Mouse (Mus musculus) brain, embryonic 14.5 days (tissue): ENCODE measurements around the gene Gpc3. TPM values are rescaled to one million over a fixed set of nuclear protein-coding genes. Genes with fewer than 3 reads are reported as not detected.
A peak's percentile ranks its signal among the peaks of the same experiment; 100 is the strongest.
"Not testable (repeated sequence)": the region's sequence is repeated elsewhere in the genome, so short reads cannot be mapped to it uniquely, and the experiment has no call there.

Experiments
- DNase-seq: peaks from one replicate; pipeline ENCODE4 v3.0.0-alpha.2; 2011; ENCODE audit warnings: low read depth
- CTCF ChIP-seq: fragments of 200-500 bp; IDR thresholded peaks from 2 replicates; pipeline ENCODE4 v1.5.1; 2012; ENCODE audit warnings: inconsistent platforms, mild to moderate bottlenecking, moderate library complexity, borderline replicate concordance; ENCODE audit not compliant: insufficient read depth, insufficient read length; ENCODE audit errors: extremely low read depth
- POLR2A ChIP-seq: fragments of 200-500 bp; IDR thresholded peaks from 2 replicates; pipeline ENCODE4 v1.6.1; 2012; ENCODE audit warnings: mild to moderate bottlenecking, inconsistent platforms, borderline replicate concordance; ENCODE audit not compliant: poor library complexity, insufficient read depth, insufficient read length, severe bottlenecking; ENCODE audit errors: extremely low read depth
- polyA plus RNA-seq: library from polyadenylated mRNA; depleted of rRNA; stranded (reverse); fragments of >200 nt; gene quantifications from 2 replicates; pipeline ENCODE4 v1.2.3, GENCODE M21; 2012

The Gpc3 gene
- polyA plus RNA-seq, 1 experiment: 71.1 TPM

DNA sequence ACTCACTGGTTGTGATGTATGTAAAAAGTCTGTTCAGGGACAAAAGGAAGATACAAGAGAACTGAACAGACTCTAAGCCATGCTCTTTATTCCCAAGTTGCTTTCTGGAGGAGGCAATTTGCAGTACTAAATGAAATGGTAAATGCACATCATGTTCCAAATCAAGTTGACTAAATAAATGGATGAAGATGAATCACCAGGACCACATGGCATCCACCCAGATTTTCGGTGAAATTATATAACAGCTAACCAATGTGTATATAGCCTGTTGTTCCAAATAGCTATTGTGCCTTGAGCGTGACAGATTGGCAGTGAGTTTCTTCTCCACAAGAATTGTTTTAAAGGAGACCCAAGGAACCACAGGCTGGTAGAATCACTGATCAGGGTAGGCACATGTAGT, 302.8 kb downstream of the Gpc3 start:
- TF ChIP-seq CTCF: no peak
- no peak for TF ChIP-seq POLR2A
- DNase-seq: no peak

DNA sequence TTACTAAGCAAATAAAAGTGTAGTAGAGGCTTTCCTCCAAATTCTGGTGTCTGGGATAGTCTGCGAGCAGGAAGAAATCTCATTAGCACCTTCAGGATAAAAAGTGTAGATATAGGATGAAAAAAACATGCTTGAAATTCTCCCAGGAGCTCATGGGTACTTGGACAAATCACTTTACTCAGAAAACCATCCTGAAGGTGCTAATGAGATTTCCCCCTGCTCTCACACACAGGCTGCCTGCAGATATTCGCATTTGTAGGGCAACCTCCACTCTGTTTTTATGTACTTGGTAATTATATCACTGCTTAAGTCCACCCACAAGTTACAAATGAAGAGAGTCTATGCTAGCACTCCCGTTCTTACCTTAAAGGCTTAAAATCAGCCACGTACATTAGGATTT, 308.5 kb downstream of the Gpc3 start:
- TF ChIP-seq POLR2A (no peak), CTCF (no peak)
- DNase-seq: peak; percentile 51

DNA sequence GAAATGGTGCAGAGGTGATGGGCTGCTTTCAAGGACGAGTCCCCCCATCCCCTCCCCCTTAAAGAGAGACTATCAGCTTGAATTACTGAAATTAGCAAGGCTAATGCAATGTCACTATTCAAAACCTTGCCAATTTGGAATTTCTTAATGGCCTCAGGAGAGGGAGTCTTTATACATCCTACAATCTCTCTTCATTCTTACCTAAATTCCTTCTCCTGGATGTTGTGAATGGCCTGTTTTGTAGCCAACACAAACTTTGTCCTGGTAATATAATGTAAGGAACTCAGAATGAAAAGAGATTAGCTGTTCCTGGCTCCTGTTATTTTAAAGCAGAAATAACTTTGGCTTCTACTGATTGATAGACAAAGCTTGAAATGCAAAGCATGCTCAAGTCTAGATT, 325.0 kb downstream of the Gpc3 start:
- no peak for TF ChIP-seq CTCF
- TF ChIP-seq POLR2A: no peak
- DNase-seq: peak; percentile 80

DNA sequence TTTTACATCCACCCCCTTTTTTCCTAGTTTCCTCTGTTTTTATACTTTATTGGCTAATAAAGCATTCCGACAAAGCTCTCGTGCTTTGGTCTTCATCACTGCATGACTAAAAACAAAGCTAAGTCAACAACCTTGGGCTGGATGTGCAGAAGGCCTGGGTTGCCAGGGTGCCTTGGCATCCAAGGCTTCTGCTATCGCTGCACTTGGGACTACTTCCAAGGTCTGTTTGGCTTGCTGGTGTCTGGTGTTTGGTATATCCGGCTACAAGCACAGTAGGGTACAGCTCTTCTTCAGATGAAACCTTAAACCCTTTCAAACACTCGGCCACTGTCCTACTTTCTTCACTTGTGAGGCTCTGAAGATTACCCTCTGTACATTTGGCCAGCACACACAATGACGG, 325.8 kb downstream of the Gpc3 start:
- peak; percentile 57 for DNase-seq
- no peak for TF ChIP-seq CTCF
- TF ChIP-seq POLR2A: no peak

DNA sequence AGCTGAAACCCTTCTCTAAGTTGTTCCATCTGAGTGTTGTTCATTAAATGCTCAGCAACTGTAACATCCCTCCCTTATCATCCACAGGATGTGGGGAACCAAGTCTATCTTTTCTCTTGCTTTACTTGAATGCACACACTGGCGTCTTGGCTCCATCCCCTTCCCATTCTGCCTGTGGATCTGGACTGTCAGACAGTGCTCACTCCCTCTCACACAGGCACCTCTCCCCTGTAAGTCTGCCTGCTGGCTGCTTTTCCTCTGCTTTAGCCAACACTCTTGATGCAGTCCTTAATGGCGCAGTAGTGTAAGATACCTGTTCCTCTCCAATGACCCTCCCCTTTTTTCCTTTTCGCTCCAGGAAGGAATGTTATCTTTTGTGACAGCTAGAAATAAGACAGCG, 331.7 kb downstream of the Gpc3 start:
- TF ChIP-seq POLR2A (no peak), CTCF (no peak)
- DNase-seq: no peak

DNA sequence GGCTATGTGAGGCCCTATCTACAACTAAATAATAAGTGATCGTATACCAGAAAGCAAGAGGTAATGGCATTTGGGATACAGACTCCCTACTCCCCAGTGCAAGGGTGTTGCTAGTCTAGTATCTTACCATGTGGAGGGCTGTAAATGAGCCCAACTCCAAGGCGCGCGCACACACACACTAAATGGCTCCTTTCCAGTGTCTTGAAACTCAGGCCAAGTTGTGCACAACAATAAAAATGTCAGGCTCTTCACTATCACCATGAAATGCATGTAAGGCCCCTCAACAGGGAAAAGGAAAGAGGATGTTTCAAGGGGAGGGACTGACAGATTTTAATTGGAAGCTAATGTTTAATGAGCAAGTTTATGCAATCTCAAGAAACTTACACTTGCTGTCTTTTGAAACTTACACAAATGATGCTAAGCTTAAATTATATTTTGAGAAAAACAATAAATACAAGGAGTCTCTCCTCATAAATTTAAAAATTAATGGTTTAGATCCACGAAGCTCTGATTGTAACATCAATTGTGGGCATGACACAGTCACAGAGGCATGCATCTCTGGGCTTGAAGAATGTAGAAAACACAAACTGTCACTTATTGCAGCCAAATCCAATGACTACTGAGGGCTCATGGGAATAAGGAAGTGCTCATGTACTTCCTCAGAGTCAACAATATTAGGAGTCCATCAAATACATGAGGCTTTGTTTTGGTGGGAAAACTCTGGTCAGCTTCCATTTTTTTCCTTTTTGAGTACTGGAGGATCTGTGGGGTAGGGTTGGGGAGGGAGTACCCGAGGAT, 332.4 kb downstream of the Gpc3 start:
- TF ChIP-seq CTCF (no peak), POLR2A (no peak)
- peak; percentile 57 for DNase-seq

DNA sequence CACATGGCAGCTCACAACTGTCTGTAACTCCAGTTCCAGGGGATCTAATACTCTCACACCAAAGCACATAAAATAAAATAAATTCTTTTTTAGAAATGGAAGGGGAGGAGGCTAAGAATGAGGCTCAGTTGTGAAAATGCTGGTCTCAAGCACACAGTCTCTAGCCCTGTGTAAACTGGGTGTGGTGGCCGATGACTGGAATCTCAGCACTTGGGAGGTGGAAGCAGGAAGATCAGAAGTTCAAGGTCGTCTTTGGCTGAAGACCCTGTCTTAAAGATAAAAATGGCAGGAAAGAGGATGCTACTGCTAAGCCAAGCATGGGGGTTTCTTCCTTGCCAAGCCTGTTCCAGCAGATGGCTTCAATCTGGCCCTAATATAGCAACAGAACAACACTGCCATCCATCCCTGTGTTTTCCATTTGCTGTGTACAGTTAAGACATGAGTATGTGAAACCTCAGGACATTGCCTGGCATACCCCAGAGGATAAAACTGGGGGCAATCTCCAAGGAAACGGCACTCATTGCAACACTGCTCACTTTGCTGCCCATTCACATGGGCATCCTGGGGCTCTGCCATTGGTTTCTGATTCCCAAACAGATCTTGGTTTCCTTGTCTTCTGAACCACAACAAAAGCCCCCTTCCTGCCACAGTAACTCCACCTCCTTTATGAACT, 334.9 kb downstream of the Gpc3 start:
- no peak for TF ChIP-seq POLR2A
- TF ChIP-seq CTCF: no peak
- DNase-seq: peak; percentile 67

DNA sequence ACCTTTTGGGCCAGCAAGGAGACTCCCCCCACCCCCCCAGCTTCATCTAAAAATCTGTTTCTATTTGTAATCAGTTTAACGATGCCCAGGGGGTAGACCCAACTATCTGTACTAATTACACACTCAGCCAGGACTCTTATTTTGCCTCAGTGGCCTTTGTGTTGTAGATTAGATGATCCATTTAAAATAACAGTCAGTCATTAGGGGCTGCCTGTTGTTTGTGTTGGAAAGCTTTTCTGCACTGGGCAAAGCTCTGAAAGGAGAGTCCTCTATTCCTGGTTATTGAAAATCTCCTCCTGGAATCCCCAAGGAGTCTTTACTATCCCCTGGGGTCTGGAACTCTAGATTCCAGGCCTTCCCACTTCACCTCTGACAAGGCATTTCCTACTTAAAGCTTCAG, 336.2 kb downstream of the Gpc3 start:
- DNase-seq: peak; percentile 56
- no peak for TF ChIP-seq POLR2A
- no peak for TF ChIP-seq CTCF

DNA sequence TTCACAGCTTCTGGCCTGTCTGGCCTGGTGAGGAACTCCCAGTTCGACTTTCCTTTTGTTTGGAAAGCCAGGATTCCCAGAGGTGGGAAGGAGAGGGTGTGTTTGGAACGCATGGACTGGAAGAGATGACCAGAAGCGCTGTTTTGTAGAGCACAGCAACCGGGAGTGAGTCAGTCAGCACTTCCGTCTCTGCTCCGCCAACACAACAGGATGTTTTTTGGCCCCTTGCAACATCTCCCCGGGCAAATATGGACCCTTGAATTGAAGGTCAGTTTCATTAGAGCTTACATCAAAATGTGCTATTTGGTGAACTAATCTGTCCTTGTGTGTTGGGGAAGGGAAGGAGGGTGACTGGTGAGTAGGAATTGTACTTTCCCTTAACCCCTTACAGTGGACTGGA, 340.7 kb downstream of the Gpc3 start:
- TF ChIP-seq CTCF (no peak), POLR2A (no peak)
- no peak for DNase-seq

DNA sequence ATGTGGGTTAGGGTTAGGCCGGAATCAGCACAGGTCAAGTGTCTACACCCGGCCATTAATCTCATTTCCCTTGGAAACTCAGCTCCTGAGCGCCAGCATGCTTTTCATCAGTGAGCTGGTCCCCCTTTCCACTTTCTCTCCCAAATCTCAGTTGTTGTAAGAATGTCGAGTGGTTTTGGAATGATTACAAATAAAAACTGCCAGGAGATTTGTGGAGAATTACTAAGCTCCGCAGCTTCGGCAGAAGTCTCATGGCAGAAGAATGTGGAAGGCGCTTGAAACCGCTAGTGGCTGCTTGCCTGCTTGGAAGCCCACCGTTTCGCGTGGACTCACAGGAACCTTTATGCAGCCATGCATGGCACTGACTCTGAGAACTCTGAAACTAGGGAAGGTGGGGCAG, 351.8 kb downstream of the Gpc3 start:
- TF ChIP-seq POLR2A (no peak), CTCF (no peak)
- peak; percentile 41 for DNase-seq

DNA sequence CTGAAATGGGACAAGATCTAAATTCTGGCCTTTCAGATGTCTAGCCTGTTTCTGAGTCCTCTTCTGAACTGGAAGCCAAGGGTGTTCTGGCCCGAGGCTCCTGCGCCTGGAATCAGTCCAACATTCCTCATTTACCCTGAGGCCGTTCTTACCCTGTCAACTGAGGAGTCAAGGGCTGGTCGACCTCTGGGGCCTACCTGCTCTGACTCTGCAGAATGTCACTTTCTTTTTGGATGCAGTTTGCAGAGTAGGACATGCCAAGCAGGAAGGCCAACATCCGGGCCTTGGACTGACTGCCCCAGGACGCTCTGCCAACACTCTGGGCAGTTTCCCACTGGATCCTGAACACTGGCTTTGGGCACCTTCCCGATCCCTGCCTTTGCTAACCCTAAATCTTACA, 352.2 kb downstream of the Gpc3 start:
- DNase-seq: no peak
- TF ChIP-seq CTCF (no peak), POLR2A (no peak)

DNA sequence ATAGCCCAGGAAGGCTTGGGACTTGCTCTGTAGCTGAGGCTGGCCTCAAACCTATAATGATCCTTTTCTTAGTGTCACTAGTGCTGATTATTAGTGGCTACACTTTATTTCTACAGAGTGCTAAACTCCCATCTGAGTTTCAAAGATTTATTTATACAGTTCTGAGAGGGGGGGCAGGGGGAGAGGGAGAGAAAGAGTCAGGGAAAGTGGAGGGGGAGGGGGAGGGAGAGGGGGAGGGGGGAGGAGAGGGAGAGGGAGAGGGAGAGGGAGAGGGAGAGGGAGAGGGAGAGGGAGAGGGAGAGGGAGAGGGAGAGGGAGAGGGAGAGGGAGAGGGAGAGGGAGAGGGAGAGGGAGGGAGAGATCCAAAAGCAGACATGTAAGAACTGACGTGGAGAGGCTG, 354.0 kb downstream of the Gpc3 start:
- not testable (repeated sequence) for DNase-seq

DNA sequence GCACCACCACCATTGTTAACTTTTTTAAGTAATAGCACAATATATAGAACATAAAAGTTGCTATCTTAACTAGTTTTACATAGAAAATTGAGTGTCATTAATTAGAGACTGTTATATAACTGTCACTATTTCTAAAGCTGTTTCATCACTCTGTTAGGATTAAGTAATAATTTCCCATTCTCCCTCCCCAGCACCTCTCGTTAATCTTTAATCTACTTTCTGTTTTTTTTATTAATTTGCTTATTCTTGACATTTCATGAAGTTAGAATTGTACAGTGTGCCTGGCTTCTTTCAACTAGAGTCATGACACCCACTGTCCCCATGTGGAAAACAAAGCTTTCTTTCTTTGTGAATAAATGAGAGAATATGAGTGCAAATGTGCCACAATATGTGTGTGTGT, 359.2 kb downstream of the Gpc3 start:
- DNase-seq: no peak
- TF ChIP-seq POLR2A (no peak), CTCF (no peak)
